Mouse (Mus musculus) cerebellum, adult 2 months (tissue): Measurements from ENCODE around the gene Ell2. TPM values are rescaled to one million over a fixed set of nuclear protein-coding genes. Genes with fewer than 3 reads are reported as not detected.

Experiments used
- DNase-seq, 2 experiments: peaks; one replicate each; pipeline ENCODE4 v3.0.0; 2021
- H3K27ac ChIP-seq: fragments of 200-500 bp; 2 replicates; pipeline ENCODE4 v1.5.1; 2012; ENCODE audit warnings: low read length, control low read depth, inconsistent platforms; ENCODE audit not compliant: insufficient read depth
- H3K27me3 ChIP-seq: fragments of 200-500 bp; 2 replicates; pipeline ENCODE4 v1.6.1; 2012; ENCODE audit warnings: inconsistent platforms, mild to moderate bottlenecking, low read length, moderate library complexity; ENCODE audit not compliant: control insufficient read depth, insufficient read depth
- H3K4me1 ChIP-seq: fragments of 200-500 bp; 2 replicates; pipeline ENCODE4 v1.6.1; 2011; ENCODE audit warnings: low read length; ENCODE audit not compliant: control insufficient read depth, insufficient read depth
- H3K4me3 ChIP-seq: fragments of 200-500 bp; replicated peaks from 2 replicates; pipeline ENCODE3; 2011; ENCODE audit warnings: mild to moderate bottlenecking, low read depth, low read length, control low read depth; ENCODE audit not compliant: insufficient read depth
- CTCF ChIP-seq: fragments of 200-500 bp; IDR thresholded peaks from 2 replicates; pipeline ENCODE4 v1.5.1; 2011; ENCODE audit warnings: low read depth, mild to moderate bottlenecking, control low read depth, low read length, moderate library complexity, borderline replicate concordance; ENCODE audit not compliant: insufficient read depth
- POLR2A ChIP-seq: fragments of 200-500 bp; IDR thresholded peaks from 2 replicates; pipeline ENCODE4 v1.6.1; 2011; ENCODE audit warnings: low read length, control low read depth, borderline replicate concordance; ENCODE audit not compliant: insufficient read depth
- WGBS: fragments of 180-500 bp; shearing (Covaris S2); methylation state at CpG from one replicate; pipeline ENCODE4 v1.1.7; 2018; 5-methylcytosine and 5-hydroxymethylcytosine counted together
- polyA plus RNA-seq: library from polyadenylated mRNA; depleted of rRNA; stranded (reverse); fragments of >200 nt; gene quantifications from 2 replicates; pipeline ENCODE4 v1.2.3, GENCODE M21; 2012

The Ell2 gene
- polyA plus RNA-seq, 1 experiment, result 8.2 TPM

- H3K27me3 ChIP-seq, result no peaks in the 10 kb centered on the region
- H3K27ac ChIP-seq, result no peak overlapping the region
- DNase-seq, result no peak
- no peak overlapping the region for H3K4me3 ChIP-seq
- no peaks in the 10 kb centered on the region for H3K4me1 ChIP-seq
- TF ChIP-seq POLR2A (no peak), CTCF (no peak)
- WGBS, result 96% methylated on average over 2 of the region's 2 CpGs
These were observed 72.6 kb downstream of the Ell2 start for GRCm38 (mm10) chr13:75779169-75779568.

GRCm38 (mm10) chr13:75780096-75780495 lies 73.5 kb downstream of the Ell2 start:
- Histone ChIP-seq H3K4me3 (no peak overlapping the region), H3K27me3 (no peaks in the 10 kb centered on the region), H3K27ac (no peak overlapping the region), H3K4me1 (no peaks in the 10 kb centered on the region)
- TF ChIP-seq CTCF (no peak), POLR2A (no peak)
- WGBS, result 40% methylated on average over 2 of the region's 2 CpGs
- DNase-seq, result no peak

- WGBS, result 71% methylated on average over 4 of the region's 4 CpGs
- TF ChIP-seq POLR2A (no peak), CTCF (no peak)
- DNase-seq, result no peak
These were observed 79.2 kb downstream of the Ell2 start for GRCm38 (mm10) chr13:75785726-75786125.

GRCm38 (mm10) chr13:75786264-75786663 lies 79.7 kb downstream of the Ell2 start:
- no peaks in the 10 kb centered on the region for H3K4me1 ChIP-seq
- no peak overlapping the region for H3K4me3 ChIP-seq
- no peak for DNase-seq
- H3K27ac ChIP-seq, result no peak overlapping the region
- 93% methylated on average over 11 of the region's 11 CpGs for WGBS
- TF ChIP-seq POLR2A (no peak), CTCF (no peak)
- no peaks in the 10 kb centered on the region for H3K27me3 ChIP-seq

More at GRCm38 (mm10) chr13:75785726-75786125, 79.2 kb downstream of the Ell2 start:
- Histone ChIP-seq H3K27me3 (no peaks in the 10 kb centered on the region), H3K4me3 (no peak overlapping the region), H3K4me1 (no peaks in the 10 kb centered on the region), H3K27ac (no peak overlapping the region)

GRCm38 (mm10) chr13:75787364-75787763 lies 80.8 kb downstream of the Ell2 start:
- DNase-seq, result no peak
- Histone ChIP-seq H3K27me3 (no peaks in the 10 kb centered on the region), H3K4me3 (no peak overlapping the region), H3K4me1 (no peaks in the 10 kb centered on the region), H3K27ac (no peak overlapping the region)
- TF ChIP-seq CTCF, result no peak
- TF ChIP-seq POLR2A, result no peak
- 87% methylated on average over 3 of the region's 3 CpGs for WGBS

- H3K4me3 ChIP-seq, result no peak overlapping the region
- DNase-seq, result no peak
- TF ChIP-seq POLR2A, result no peak
- no peak for TF ChIP-seq CTCF
- H3K4me1 ChIP-seq, result no peaks in the 10 kb centered on the region
- WGBS, result 96% methylated on average over 4 of the region's 4 CpGs
- no peaks in the 10 kb centered on the region for H3K27me3 ChIP-seq
- H3K27ac ChIP-seq, result no peak overlapping the region
These were observed 81.6 kb downstream of the Ell2 start for GRCm38 (mm10) chr13:75788178-75788577.

- no peak for DNase-seq
- Histone ChIP-seq H3K4me1 (no peaks in the 10 kb centered on the region), H3K27ac (no peak overlapping the region), H3K4me3 (no peak overlapping the region), H3K27me3 (no peaks in the 10 kb centered on the region)
- TF ChIP-seq POLR2A (no peak), CTCF (no peak)
- 94% methylated on average over 2 of the region's 2 CpGs for WGBS
These were observed 82.7 kb downstream of the Ell2 start for GRCm38 (mm10) chr13:75789061-75789834.

GRCm38 (mm10) chr13:75790550-75791205 lies 84.1 kb downstream of the Ell2 start:
- DNase-seq, result no peak
- Histone ChIP-seq H3K27ac (no peak overlapping the region), H3K4me1 (no peaks in the 10 kb centered on the region), H3K27me3 (no peaks in the 10 kb centered on the region), H3K4me3 (no peak overlapping the region)
- WGBS, result 90% methylated on average over 1 of the region's 1 CpGs
- TF ChIP-seq CTCF, result no peak
- no peak for TF ChIP-seq POLR2A
